Mouse (Mus musculus) stomach, embryonic 15.5 days (tissue): Measurements from ENCODE around the gene Apoa2. TPM values are rescaled to one million over a fixed set of nuclear protein-coding genes. Genes with fewer than 3 reads are reported as not detected.
A peak's percentile ranks its signal among the peaks of the same experiment; 100 is the strongest.

Experiments
- ATAC-seq: fragments of 200-750 bp; cut with Nextera tagmentation; 2 replicates; pipeline ENCODE4 v1.8.0; 2017; ENCODE audit warnings: low read depth, moderate number of reproducible peaks, moderate TSS enrichment; ENCODE audit not compliant: insufficient read depth, low FRiP score
- H3K27ac ChIP-seq: fragments of 300-500 bp; sonication (generic); 2 replicates; pipeline ENCODE4 v1.5.1; 2015; ENCODE audit warnings: mild to moderate bottlenecking, inconsistent platforms
- H3K27me3 ChIP-seq: fragments of 300-500 bp; sonication (generic); replicated peaks from 2 replicates; pipeline ENCODE4 v1.6.1; 2015; ENCODE audit warnings: inconsistent platforms
- H3K36me3 ChIP-seq: fragments of 300-500 bp; sonication (generic); 2 replicates; pipeline ENCODE4 v1.6.1; 2015; ENCODE audit warnings: inconsistent platforms
- H3K4me1 ChIP-seq: fragments of 300-500 bp; sonication (generic); 2 replicates; pipeline ENCODE4 v1.6.1; 2015; ENCODE audit warnings: inconsistent platforms
- H3K4me2 ChIP-seq: fragments of 300-500 bp; sonication (generic); 2 replicates; pipeline ENCODE4 v1.6.1; 2015; ENCODE audit warnings: mild to moderate bottlenecking, inconsistent platforms
- H3K4me3 ChIP-seq: fragments of 300-500 bp; sonication (generic); replicated peaks from 2 replicates; pipeline ENCODE4 v1.5.1; 2015; ENCODE audit warnings: inconsistent platforms
- H3K9ac ChIP-seq: fragments of 300-500 bp; sonication (generic); 2 replicates; pipeline ENCODE4 v1.6.1; 2015; ENCODE audit warnings: inconsistent platforms
- H3K9me3 ChIP-seq: fragments of 300-500 bp; sonication (generic); 2 replicates; pipeline ENCODE4 v1.6.1; 2016; ENCODE audit warnings: inconsistent platforms
- WGBS: fragments of 180-500 bp; shearing (Covaris S2); methylation state at CpG from one replicate; pipeline ENCODE4 v1.1.7; 2015; 5-methylcytosine and 5-hydroxymethylcytosine counted together
- polyA plus RNA-seq: library from polyadenylated mRNA; unstranded; fragments of >200 nt; fragmentation: Nextera tagmentation; extraction: Ambion mirVana; gene quantifications from 2 replicates; pipeline ENCODE4 v1.2.1, GENCODE M21; 2015

Gene Apoa2
- polyA plus RNA-seq, 1 experiment from 2014 or later: 523 TPM

DNA sequence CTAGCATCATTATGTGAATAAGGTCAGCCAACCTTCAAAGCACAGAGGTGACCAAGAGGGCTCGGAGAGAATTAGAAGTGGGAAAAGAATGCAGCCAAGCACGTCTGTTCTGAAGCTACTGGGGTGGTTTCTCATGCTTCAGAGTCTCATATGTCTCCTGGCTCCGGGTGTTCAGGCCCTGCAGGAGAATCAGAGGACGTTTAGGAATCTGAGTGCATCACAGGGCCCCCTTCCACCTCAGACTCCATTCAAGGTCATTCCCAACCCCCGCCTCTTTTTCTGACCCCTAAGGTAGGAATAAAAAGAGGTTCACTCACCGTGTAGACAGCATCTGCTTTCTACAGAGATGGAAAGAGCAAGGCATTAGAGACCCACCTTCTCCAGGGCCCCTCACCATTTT is 4.9 kb downstream of the Apoa2 start:
- H3K27ac ChIP-seq: no peak overlapping the region
- 61% methylated on average over 6 of the region's 6 CpGs for WGBS

DNA sequence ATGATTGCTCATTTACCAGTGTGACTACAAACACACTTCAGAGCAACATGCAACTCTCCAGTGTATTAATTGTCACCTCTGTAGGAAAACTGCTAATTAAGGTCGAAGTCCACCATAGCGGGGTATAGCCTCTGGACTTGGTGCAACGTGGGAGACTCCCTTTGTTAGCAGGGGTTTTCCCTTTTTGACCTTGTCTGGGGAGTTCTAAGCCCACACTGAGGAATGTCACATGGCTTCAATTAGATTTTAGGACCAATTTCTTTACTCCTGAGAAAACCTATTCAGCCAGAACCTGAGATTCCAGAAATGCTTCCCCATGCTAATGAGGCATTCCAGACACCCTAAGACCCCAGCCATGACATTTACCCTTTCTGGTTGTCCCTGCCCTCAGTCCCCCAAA is 5.4 kb downstream of the Apoa2 start:
- H3K9ac ChIP-seq: no peak overlapping the region
- ATAC-seq: no peak
- no peak overlapping the region for H3K4me3 ChIP-seq
- 67% methylated on average over 3 of the region's 3 CpGs for WGBS
- no peaks in the 10 kb centered on the region for H3K9me3 ChIP-seq
- peaks cover 14% of the 10 kb centered on the region for H3K36me3 ChIP-seq
- no peak overlapping the region for H3K4me2 ChIP-seq
- H3K27ac ChIP-seq: no peak overlapping the region
- H3K27me3 ChIP-seq: no peaks in the 10 kb centered on the region
- no peaks in the 10 kb centered on the region for H3K4me1 ChIP-seq

More for the DNA sequence above, 4.9 kb downstream of the Apoa2 start:
- Histone ChIP-seq H3K4me1 (no peaks in the 10 kb centered on the region), H3K4me2 (no peak overlapping the region), H3K27me3 (no peaks in the 10 kb centered on the region), H3K36me3 (peaks cover 9% of the 10 kb centered on the region), H3K9me3 (no peaks in the 10 kb centered on the region), H3K9ac (no peak overlapping the region), H3K4me3 (no peak overlapping the region)
- ATAC-seq: no peak

DNA sequence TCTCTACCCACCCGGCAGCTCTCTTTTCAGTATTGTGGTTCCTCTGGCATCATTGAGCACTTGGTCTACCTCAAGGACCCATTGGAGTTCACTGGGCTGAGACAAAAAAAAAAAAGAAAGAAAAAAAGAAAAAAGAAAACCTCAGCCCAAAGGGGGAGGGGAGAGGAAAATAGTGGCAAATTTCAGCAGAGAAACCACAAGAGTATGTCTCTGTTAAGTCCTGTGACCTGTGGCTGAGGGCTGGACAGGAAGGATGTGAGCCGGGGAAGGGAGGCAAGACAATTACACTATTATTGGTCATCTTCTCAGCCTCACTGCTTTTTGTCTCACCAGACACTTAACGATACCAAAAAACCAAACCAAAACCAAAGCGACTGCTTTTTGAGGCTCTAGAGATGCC is 7.0 kb downstream of the Apoa2 start:
- Histone ChIP-seq H3K9me3 (no peaks in the 10 kb centered on the region), H3K36me3 (peaks cover 27% of the 10 kb centered on the region), H3K4me2 (no peak overlapping the region), H3K27me3 (no peaks in the 10 kb centered on the region), H3K9ac (no peak overlapping the region), H3K4me1 (no peaks in the 10 kb centered on the region), H3K4me3 (no peak overlapping the region), H3K27ac (no peak overlapping the region)
- no peak for ATAC-seq
- WGBS: 68% methylated on average over 4 of the region's 4 CpGs

DNA sequence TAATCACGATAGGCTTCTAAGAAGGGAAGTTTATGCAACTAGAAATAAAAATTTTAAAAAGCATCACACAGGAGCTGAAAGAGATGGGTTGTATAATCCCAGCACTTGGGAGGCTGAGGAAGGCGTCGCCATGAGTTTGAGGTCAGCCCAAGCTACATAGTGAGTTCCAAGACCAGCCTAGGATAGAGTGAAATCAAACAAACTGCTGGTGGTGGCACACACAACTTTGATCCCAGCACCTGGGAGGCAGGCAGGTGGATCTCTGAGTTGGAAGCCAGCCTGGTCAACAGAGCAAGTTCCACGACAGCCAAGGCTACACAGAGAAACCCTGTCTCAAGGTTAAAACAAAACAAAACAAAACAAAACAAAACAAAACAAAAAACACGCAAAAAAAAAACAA is 7.5 kb downstream of the Apoa2 start:
- ATAC-seq: no peak
- peaks cover 32% of the 10 kb centered on the region for H3K36me3 ChIP-seq

GRCm38 (mm10) chr1:171232800-171233730 is 8.2 kb downstream of the Apoa2 start:
- Histone ChIP-seq H3K4me3 (peak overlapping the region; percentile 17; the same call in 1 of the 2 replicates), H3K27ac (no peak overlapping the region), H3K4me2 (no peak overlapping the region), H3K9ac (no peak overlapping the region), H3K27me3 (no peaks in the 10 kb centered on the region), H3K4me1 (no peaks in the 10 kb centered on the region), H3K9me3 (no peaks in the 10 kb centered on the region), H3K36me3 (peaks cover 39% of the 10 kb centered on the region)
- no peak; the same call in 1 of the 2 replicates for ATAC-seq
- 75% methylated on average over 12 of the region's 12 CpGs for WGBS

More for the DNA sequence above, 7.5 kb downstream of the Apoa2 start:
- Histone ChIP-seq H3K4me3 (no peak overlapping the region), H3K4me2 (no peak overlapping the region), H3K27me3 (no peaks in the 10 kb centered on the region), H3K4me1 (no peaks in the 10 kb centered on the region), H3K9me3 (no peaks in the 10 kb centered on the region), H3K9ac (no peak overlapping the region), H3K27ac (no peak overlapping the region)
- 82% methylated on average over 5 of the region's 5 CpGs for WGBS

DNA sequence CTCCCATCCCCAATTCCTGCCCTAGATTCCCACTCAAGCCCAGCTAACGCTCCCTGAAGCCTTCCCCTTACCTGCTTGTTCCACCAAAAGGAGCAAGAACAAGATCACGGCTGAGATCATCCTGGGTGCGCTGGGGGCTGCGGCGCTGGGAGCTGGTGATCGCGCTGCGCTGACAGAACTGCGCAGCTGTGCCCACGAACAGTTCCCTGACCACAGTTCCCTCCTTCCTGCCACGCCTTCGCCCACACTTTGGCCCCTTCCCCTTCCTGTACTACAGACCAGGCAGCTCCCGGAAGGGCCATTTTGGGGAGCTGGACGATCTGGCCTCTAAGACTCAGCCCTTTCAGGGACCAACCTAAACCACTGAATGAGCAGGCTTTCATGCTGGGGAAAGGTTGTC is 9.3 kb downstream of the Apoa2 start, which contains the start of gene Fcer1g:
Gene Fcer1g, minus strand, starts transcription at position 240 of the 400 bp plus-strand sequence.
- Histone ChIP-seq H3K27ac (no peak within 1 kb of the TSS; the same call in 1 of the 2 replicates), H3K4me3 (peak within 1 kb of the TSS; percentile 17; the same call in 1 of the 2 replicates), H3K9me3 (no peaks in the 10 kb centered on the region), H3K9ac (no peak within 1 kb of the TSS), H3K27me3 (no peaks in the 10 kb centered on the region), H3K36me3 (peaks cover 47% of the 10 kb centered on the region), H3K4me1 (no peaks in the 10 kb centered on the region), H3K4me2 (no peak within 1 kb of the TSS)
- no peak for ATAC-seq
- 90% methylated on average over 14 of the region's 14 CpGs for WGBS

- peaks cover 47% of the 10 kb centered on the region for H3K36me3 ChIP-seq
- WGBS: 73% methylated on average over 4 of the region's 4 CpGs
- no peaks in the 10 kb centered on the region for H3K9me3 ChIP-seq
- H3K4me2 ChIP-seq: no peak overlapping the region
- no peak overlapping the region for H3K9ac ChIP-seq
- no peaks in the 10 kb centered on the region for H3K4me1 ChIP-seq
- H3K27me3 ChIP-seq: no peaks in the 10 kb centered on the region
- H3K4me3 ChIP-seq: no peak overlapping the region
- no peak overlapping the region; the same call in 1 of the 2 replicates for H3K27ac ChIP-seq
- no peak for ATAC-seq
Observed at GRCm38 (mm10) chr1:171234538-171234937, 9.7 kb downstream of the Apoa2 start.

- peaks cover 51% of the 10 kb centered on the region for H3K36me3 ChIP-seq
- WGBS: 74% methylated on average over 4 of the region's 4 CpGs
- H3K4me2 ChIP-seq: no peak overlapping the region
Observed at GRCm38 (mm10) chr1:171235791-171236190, 10.9 kb downstream of the Apoa2 start.

GRCm38 (mm10) chr1:171237438-171237837 is 12.6 kb downstream of the Apoa2 start:
- Histone ChIP-seq H3K36me3 (peaks cover 61% of the 10 kb centered on the region), H3K9ac (no peak overlapping the region), H3K4me2 (no peak overlapping the region), H3K4me1 (no peaks in the 10 kb centered on the region), H3K9me3 (no peaks in the 10 kb centered on the region), H3K4me3 (no peak overlapping the region), H3K27ac (no peak overlapping the region), H3K27me3 (no peaks in the 10 kb centered on the region)
- 56% methylated on average over 6 of the region's 6 CpGs for WGBS
- no peak for ATAC-seq

More at GRCm38 (mm10) chr1:171235791-171236190, 10.9 kb downstream of the Apoa2 start:
- H3K4me1 ChIP-seq: no peaks in the 10 kb centered on the region
- no peak for ATAC-seq
- H3K27ac ChIP-seq: no peak overlapping the region
- H3K27me3 ChIP-seq: no peaks in the 10 kb centered on the region
- H3K9ac ChIP-seq: no peak overlapping the region
- H3K4me3 ChIP-seq: no peak overlapping the region
- H3K9me3 ChIP-seq: no peaks in the 10 kb centered on the region

DNA sequence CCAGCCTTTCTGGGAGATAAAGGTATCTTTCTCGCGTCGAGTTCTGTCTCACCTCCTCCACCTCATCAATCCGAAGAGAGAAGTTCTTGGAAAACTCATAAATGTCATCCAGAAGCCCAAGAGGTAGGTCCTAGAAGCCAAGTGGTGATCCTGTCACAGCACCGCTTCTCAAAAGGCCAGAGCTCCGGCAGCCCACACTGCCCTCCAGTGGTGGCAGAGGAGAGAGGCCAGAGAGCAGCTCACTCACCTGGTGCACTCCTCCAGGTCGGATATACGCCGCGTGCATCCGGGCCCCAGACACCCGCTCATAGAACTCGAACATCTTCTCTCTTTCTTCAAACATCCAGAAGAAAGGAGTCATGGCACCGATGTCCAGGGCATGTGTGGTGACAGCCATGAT is 13.6 kb downstream of the Apoa2 start:
- 70% methylated on average over 14 of the region's 14 CpGs for WGBS
- H3K36me3 ChIP-seq: peaks cover 70% of the 10 kb centered on the region
- H3K27me3 ChIP-seq: no peaks in the 10 kb centered on the region
- no peaks in the 10 kb centered on the region for H3K4me1 ChIP-seq
- no peak for ATAC-seq
- no peak overlapping the region for H3K4me2 ChIP-seq
- no peak overlapping the region for H3K4me3 ChIP-seq
- no peak overlapping the region for H3K9ac ChIP-seq
- no peaks in the 10 kb centered on the region for H3K9me3 ChIP-seq
- no peak overlapping the region for H3K27ac ChIP-seq

- Histone ChIP-seq H3K4me2 (no peak overlapping the region), H3K36me3 (peaks cover 63% of the 10 kb centered on the region), H3K4me1 (no peaks in the 10 kb centered on the region), H3K27me3 (no peaks in the 10 kb centered on the region), H3K4me3 (no peak overlapping the region), H3K9me3 (no peaks in the 10 kb centered on the region), H3K27ac (peak overlapping the region; percentile 33; the same call in 1 of the 2 replicates), H3K9ac (no peak overlapping the region)
- WGBS: 64% methylated on average over 15 of the region's 15 CpGs
- no peak for ATAC-seq
Observed at GRCm38 (mm10) chr1:171239992-171240744, 15.3 kb downstream of the Apoa2 start.

- no peaks in the 10 kb centered on the region for H3K9me3 ChIP-seq
- no peak overlapping the region for H3K4me3 ChIP-seq
- H3K27me3 ChIP-seq: no peaks in the 10 kb centered on the region
- 89% methylated on average over 10 of the region's 10 CpGs for WGBS
- peaks cover 57% of the 10 kb centered on the region for H3K36me3 ChIP-seq
- peaks cover 6% of the 10 kb centered on the region; the same call in 1 of the 2 replicates for H3K4me1 ChIP-seq
- no peak for ATAC-seq
- no peak overlapping the region for H3K4me2 ChIP-seq
- no peak overlapping the region for H3K9ac ChIP-seq
- H3K27ac ChIP-seq: no peak overlapping the region
Observed at GRCm38 (mm10) chr1:171240911-171241310, 16.1 kb downstream of the Apoa2 start.
